Mouse (Mus musculus) heart, embryonic 13.5 days (tissue): ENCODE measurements at regions not wholly inside any gene's neighbourhood (a gene's known extent, or its start where the extent isn't known, plus 50 kb on each side); places are given as distances from the start of the nearest gene placed in this dataset.

Source experiments
- ATAC-seq: fragments of 200-750 bp; cut with Nextera tagmentation; 2 replicates; pipeline ENCODE4 v1.8.0; 2017; ENCODE audit warnings: moderate TSS enrichment; ENCODE audit not compliant: insufficient number of reproducible peaks, low FRiP score, low TSS enrichment; ENCODE audit errors: extremely low read depth
- H3K27ac ChIP-seq: fragments of 300-500 bp; sonication (generic); replicated peaks from 2 replicates; pipeline ENCODE4 v1.5.1; 2015; ENCODE audit warnings: moderate library complexity, mild to moderate bottlenecking, inconsistent platforms
- H3K27me3 ChIP-seq: fragments of 300-500 bp; sonication (generic); replicated peaks from 2 replicates; pipeline ENCODE4 v1.6.1; 2015; ENCODE audit warnings: mild to moderate bottlenecking, inconsistent platforms
- H3K36me3 ChIP-seq: fragments of 300-500 bp; sonication (generic); 2 replicates; pipeline ENCODE4 v1.6.1; 2015; ENCODE audit warnings: mild to moderate bottlenecking, inconsistent platforms
- H3K4me1 ChIP-seq: fragments of 300-500 bp; sonication (generic); 2 replicates; pipeline ENCODE4 v1.6.1; 2015; ENCODE audit warnings: inconsistent platforms
- H3K4me2 ChIP-seq: fragments of 300-500 bp; sonication (generic); 2 replicates; pipeline ENCODE4 v1.6.1; 2015; ENCODE audit warnings: inconsistent platforms, mild to moderate bottlenecking, moderate library complexity
- H3K4me3 ChIP-seq: fragments of 300-500 bp; sonication (generic); 2 replicates; pipeline ENCODE4 v1.5.1; 2015; ENCODE audit warnings: moderate library complexity, mild to moderate bottlenecking, inconsistent platforms
- H3K9ac ChIP-seq: fragments of 300-500 bp; sonication (generic); 2 replicates; pipeline ENCODE4 v1.6.1; 2015; ENCODE audit warnings: inconsistent platforms, mild to moderate bottlenecking, moderate library complexity
- H3K9me3 ChIP-seq: fragments of 300-500 bp; sonication (generic); 2 replicates; pipeline ENCODE4 v1.6.1; 2016; ENCODE audit warnings: inconsistent platforms
- WGBS: fragments of 180-500 bp; shearing (Covaris S2); methylation state at CpG from one replicate; pipeline ENCODE4 v1.1.7; 2015; ENCODE audit warnings: mixed read lengths; 5-methylcytosine and 5-hydroxymethylcytosine counted together

- H3K9ac ChIP-seq: no peak overlapping the region
- no peaks in the 10 kb centered on the region for H3K9me3 ChIP-seq
- no peak overlapping the region for H3K4me3 ChIP-seq
- H3K27me3 ChIP-seq: no peaks in the 10 kb centered on the region
- H3K4me1 ChIP-seq: no peaks in the 10 kb centered on the region
- WGBS: 62% methylated on average over 16 of the region's 16 CpGs
- no peak for ATAC-seq
- no peaks in the 10 kb centered on the region for H3K36me3 ChIP-seq
- no peak overlapping the region for H3K4me2 ChIP-seq
- H3K27ac ChIP-seq: no peak overlapping the region
Measured at GRCm38 (mm10) chr5:101496924-101497697, 167.7 kb downstream of the Nkx6-1 start.

GRCm38 (mm10) chr5:101496161-101496560 is 168.6 kb downstream of the Nkx6-1 start:
- Histone ChIP-seq H3K9me3 (no peaks in the 10 kb centered on the region), H3K4me3 (no peak overlapping the region), H3K36me3 (no peaks in the 10 kb centered on the region), H3K9ac (no peak overlapping the region), H3K4me1 (no peaks in the 10 kb centered on the region), H3K27ac (no peak overlapping the region), H3K4me2 (no peak overlapping the region), H3K27me3 (no peaks in the 10 kb centered on the region)
- 89% methylated on average over 9 of the region's 9 CpGs for WGBS
- ATAC-seq: no peak

GRCm38 (mm10) chr5:101445792-101446191 is 219.0 kb downstream of the Nkx6-1 start:
- WGBS: 22% methylated on average over 10 of the region's 10 CpGs
- Histone ChIP-seq H3K9ac (no peak overlapping the region), H3K27me3 (no peaks in the 10 kb centered on the region), H3K4me2 (no peak overlapping the region), H3K4me1 (no peaks in the 10 kb centered on the region), H3K27ac (no peak overlapping the region), H3K9me3 (no peaks in the 10 kb centered on the region), H3K4me3 (no peak overlapping the region), H3K36me3 (no peaks in the 10 kb centered on the region)
- ATAC-seq: no peak

GRCm38 (mm10) chr5:101441782-101442181 is 223.0 kb downstream of the Nkx6-1 start:
- WGBS: 69% methylated on average over 1 of the region's 1 CpGs
- Histone ChIP-seq H3K9me3 (no peaks in the 10 kb centered on the region), H3K36me3 (no peaks in the 10 kb centered on the region), H3K27ac (no peak overlapping the region), H3K27me3 (no peaks in the 10 kb centered on the region), H3K9ac (no peak overlapping the region), H3K4me1 (no peaks in the 10 kb centered on the region), H3K4me3 (no peak overlapping the region), H3K4me2 (no peak overlapping the region)
- no peak for ATAC-seq

- H3K27me3 ChIP-seq: no peaks in the 10 kb centered on the region
- no peaks in the 10 kb centered on the region for H3K9me3 ChIP-seq
- no peak overlapping the region for H3K27ac ChIP-seq
- no peak overlapping the region for H3K4me2 ChIP-seq
- H3K9ac ChIP-seq: no peak overlapping the region
- no peaks in the 10 kb centered on the region for H3K36me3 ChIP-seq
- 77% methylated on average over 14 of the region's 14 CpGs for WGBS
- H3K4me1 ChIP-seq: no peaks in the 10 kb centered on the region
- no peak overlapping the region for H3K4me3 ChIP-seq
- ATAC-seq: no peak
Measured at GRCm38 (mm10) chr5:101437666-101438299, 227.0 kb downstream of the Nkx6-1 start.

GRCm38 (mm10) chr5:101426067-101426771 is 238.6 kb downstream of the Nkx6-1 start:
- no peaks in the 10 kb centered on the region for H3K27me3 ChIP-seq
- ATAC-seq: no peak
- no peak overlapping the region for H3K4me2 ChIP-seq
- no peak overlapping the region for H3K4me3 ChIP-seq
- H3K36me3 ChIP-seq: no peaks in the 10 kb centered on the region
- H3K9ac ChIP-seq: no peak overlapping the region
- H3K9me3 ChIP-seq: no peaks in the 10 kb centered on the region
- no peak overlapping the region for H3K27ac ChIP-seq
- H3K4me1 ChIP-seq: no peaks in the 10 kb centered on the region
- 40% methylated on average over 13 of the region's 13 CpGs for WGBS

GRCm38 (mm10) chr5:101384316-101384715 is 280.5 kb downstream of the Nkx6-1 start:
- no peaks in the 10 kb centered on the region for H3K36me3 ChIP-seq
- no peaks in the 10 kb centered on the region for H3K27me3 ChIP-seq
- 54% methylated on average over 5 of the region's 5 CpGs for WGBS
- no peaks in the 10 kb centered on the region for H3K9me3 ChIP-seq
- H3K4me3 ChIP-seq: no peak overlapping the region
- H3K4me2 ChIP-seq: no peak overlapping the region
- no peak overlapping the region for H3K27ac ChIP-seq
- H3K4me1 ChIP-seq: no peaks in the 10 kb centered on the region
- H3K9ac ChIP-seq: no peak overlapping the region
- ATAC-seq: no peak

GRCm38 (mm10) chr5:101381361-101381760 is 283.4 kb downstream of the Nkx6-1 start:
- Histone ChIP-seq H3K27me3 (no peaks in the 10 kb centered on the region), H3K27ac (no peak overlapping the region), H3K4me3 (no peak overlapping the region), H3K9ac (no peak overlapping the region), H3K4me1 (no peaks in the 10 kb centered on the region), H3K4me2 (no peak overlapping the region), H3K9me3 (no peaks in the 10 kb centered on the region), H3K36me3 (no peaks in the 10 kb centered on the region)
- WGBS: 76% methylated on average over 8 of the region's 8 CpGs
- no peak for ATAC-seq

GRCm38 (mm10) chr5:101376657-101377056 is 288.1 kb downstream of the Nkx6-1 start:
- no peak for ATAC-seq
- 71% methylated on average over 6 of the region's 6 CpGs for WGBS
- Histone ChIP-seq H3K36me3 (no peaks in the 10 kb centered on the region), H3K27me3 (no peaks in the 10 kb centered on the region), H3K9me3 (no peaks in the 10 kb centered on the region), H3K27ac (no peak overlapping the region), H3K9ac (no peak overlapping the region), H3K4me3 (no peak overlapping the region), H3K4me2 (no peak overlapping the region), H3K4me1 (no peaks in the 10 kb centered on the region)

GRCm38 (mm10) chr5:101374129-101374528 is 290.7 kb downstream of the Nkx6-1 start:
- 68% methylated on average over 2 of the region's 2 CpGs for WGBS
- H3K4me2 ChIP-seq: no peak overlapping the region
- no peak overlapping the region for H3K4me3 ChIP-seq
- H3K9me3 ChIP-seq: no peaks in the 10 kb centered on the region
- no peaks in the 10 kb centered on the region for H3K4me1 ChIP-seq
- ATAC-seq: no peak
- H3K27ac ChIP-seq: no peak overlapping the region
- H3K9ac ChIP-seq: no peak overlapping the region
- no peaks in the 10 kb centered on the region for H3K36me3 ChIP-seq
- no peaks in the 10 kb centered on the region; the same call in 1 of the 2 replicates for H3K27me3 ChIP-seq

- WGBS: 70% methylated on average over 8 of the region's 8 CpGs
- no peak overlapping the region for H3K9ac ChIP-seq
- no peak overlapping the region for H3K27ac ChIP-seq
- H3K4me2 ChIP-seq: no peak overlapping the region
- no peaks in the 10 kb centered on the region for H3K4me1 ChIP-seq
- no peak overlapping the region for H3K4me3 ChIP-seq
- no peak for ATAC-seq
- no peaks in the 10 kb centered on the region for H3K36me3 ChIP-seq
- H3K9me3 ChIP-seq: no peaks in the 10 kb centered on the region
- peaks cover 8% of the 10 kb centered on the region for H3K27me3 ChIP-seq
Measured at GRCm38 (mm10) chr5:101372204-101372603, 292.6 kb downstream of the Nkx6-1 start.
